Mouse (Mus musculus): ENCODE measurements at regions not wholly inside any gene's neighbourhood (a gene's known extent, or its start where the extent isn't known, plus 50 kb on each side); places are given as distances from the start of the nearest gene placed in this dataset.

- TF ChIP-seq USF1 (IDR thresholded peaks at IDR 0.05; ENCODE audit: low read depth), result no peak
- Histone ChIP-seq H3K79me2 (ENCODE audit: control insufficient read depth, insufficient read depth) (no peaks in the 10 kb centered on the region), H3ac (ENCODE audit: control insufficient read depth, insufficient read length) (no peak overlapping the region), H3K27me3 (ENCODE audit: control insufficient read depth, insufficient read depth, insufficient read length) (no peaks in the 10 kb centered on the region), H3K36me3 (ENCODE audit: control insufficient read depth, insufficient read depth) (no peaks in the 10 kb centered on the region), H3K4me3 (no peak overlapping the region), H3K4me2 (ENCODE audit: low read depth) (no peak overlapping the region)
These were observed 271.3 kb upstream of the Sel1l start for GRCm38 (mm10) chr12:92120164-92120815.

GRCm38 (mm10) chr12:92109615-92110014 is 260.7 kb upstream of the Sel1l start:
- Histone ChIP-seq H3K4me3 (no peak overlapping the region), H3K4me2 (ENCODE audit: low read depth) (no peak overlapping the region), H3K36me3 (ENCODE audit: control insufficient read depth, insufficient read depth) (no peaks in the 10 kb centered on the region), H3K79me2 (ENCODE audit: control insufficient read depth, insufficient read depth) (no peaks in the 10 kb centered on the region), H3K27me3 (ENCODE audit: control insufficient read depth, insufficient read depth, insufficient read length) (no peaks in the 10 kb centered on the region), H3ac (ENCODE audit: control insufficient read depth, insufficient read length) (no peak overlapping the region)
- TF ChIP-seq TCF3 (IDR thresholded peaks at IDR 0.05; ENCODE audit: insufficient read length, low read depth) (no peak), CEBPB (IDR thresholded peaks at IDR 0.05; ENCODE audit: insufficient read depth, poor library complexity, severe bottlenecking) (no peak), TCF12 (IDR thresholded peaks at IDR 0.05; ENCODE audit: insufficient read depth, poor library complexity, severe bottlenecking) (no peak), MYOG (IDR thresholded peaks at IDR 0.05; ENCODE audit: control insufficient read depth in 1 of 3, insufficient read depth in 1 of 3, insufficient read length in 2 of 3, low read depth in 2 of 3) (no peak), MYOD1 (IDR thresholded peaks at IDR 0.05; ENCODE audit: control insufficient read depth in 1 of 3, insufficient read length in 2 of 3, low read depth in 2 of 3) (no peak), E2F4 (IDR thresholded peaks at IDR 0.05; ENCODE audit: insufficient read depth) (no peak), SRF (IDR thresholded peaks at IDR 0.05; ENCODE audit: control insufficient read depth, insufficient read length, low read depth) (no peak), POLR2A (IDR thresholded peaks at IDR 0.05; ENCODE audit: insufficient read length, low read depth) (no peak), REST (IDR thresholded peaks at IDR 0.05; ENCODE audit: insufficient read depth, insufficient read length) (no peak), POLR2AphosphoS2 (IDR thresholded peaks at IDR 0.05; ENCODE audit: insufficient read length, low read depth) (no peak), MAX (IDR thresholded peaks at IDR 0.05; ENCODE audit: low read depth) (no peak), USF1 (IDR thresholded peaks at IDR 0.05; ENCODE audit: low read depth) (no peak)

- Histone ChIP-seq H3K27me3 (ENCODE audit: control insufficient read depth, insufficient read depth, insufficient read length) (no peaks in the 10 kb centered on the region), H3K4me3 (no peak overlapping the region), H3K79me2 (ENCODE audit: control insufficient read depth, insufficient read depth) (no peaks in the 10 kb centered on the region), H3K36me3 (ENCODE audit: control insufficient read depth, insufficient read depth) (no peaks in the 10 kb centered on the region), H3K4me2 (ENCODE audit: low read depth) (no peak overlapping the region), H3ac (ENCODE audit: control insufficient read depth, insufficient read length) (no peak overlapping the region)
- TF ChIP-seq TCF12 (IDR thresholded peaks at IDR 0.05; ENCODE audit: insufficient read depth, poor library complexity, severe bottlenecking), result no peak
- no peak for TF ChIP-seq SRF (IDR thresholded peaks at IDR 0.05; ENCODE audit: control insufficient read depth, insufficient read length, low read depth)
- no peak for TF ChIP-seq MYOD1 (IDR thresholded peaks at IDR 0.05; ENCODE audit: control insufficient read depth in 1 of 3, insufficient read length in 2 of 3, low read depth in 2 of 3)
- no peak for TF ChIP-seq POLR2A (IDR thresholded peaks at IDR 0.05; ENCODE audit: insufficient read length, low read depth)
- no peak for TF ChIP-seq POLR2AphosphoS2 (IDR thresholded peaks at IDR 0.05; ENCODE audit: insufficient read length, low read depth)
- TF ChIP-seq TCF3 (IDR thresholded peaks at IDR 0.05; ENCODE audit: insufficient read length, low read depth), result no peak
- TF ChIP-seq CEBPB (IDR thresholded peaks at IDR 0.05; ENCODE audit: insufficient read depth, poor library complexity, severe bottlenecking), result no peak
- no peak for TF ChIP-seq MYOG (IDR thresholded peaks at IDR 0.05; ENCODE audit: control insufficient read depth in 1 of 3, insufficient read depth in 1 of 3, insufficient read length in 2 of 3, low read depth in 2 of 3)
These were observed 251.1 kb upstream of the Sel1l start for GRCm38 (mm10) chr12:92100080-92100479.

GRCm38 (mm10) chr12:92092794-92093365 is 243.9 kb upstream of the Sel1l start:
- no peaks in the 10 kb centered on the region for H3K27me3 ChIP-seq (ENCODE audit: control insufficient read depth, insufficient read depth, insufficient read length)
- no peaks in the 10 kb centered on the region for H3K36me3 ChIP-seq (ENCODE audit: control insufficient read depth, insufficient read depth)
- TF ChIP-seq E2F4 (IDR thresholded peaks at IDR 0.05; ENCODE audit: insufficient read depth) (no peak), POLR2AphosphoS2 (IDR thresholded peaks at IDR 0.05; ENCODE audit: insufficient read length, low read depth) (no peak), MYOG (IDR thresholded peaks at IDR 0.05; ENCODE audit: control insufficient read depth in 1 of 3, insufficient read depth in 1 of 3, insufficient read length in 2 of 3, low read depth in 2 of 3) (no peak), TCF12 (IDR thresholded peaks at IDR 0.05; ENCODE audit: insufficient read depth, poor library complexity, severe bottlenecking) (no peak), TCF3 (IDR thresholded peaks at IDR 0.05; ENCODE audit: insufficient read length, low read depth) (no peak), CEBPB (IDR thresholded peaks at IDR 0.05; ENCODE audit: insufficient read depth, poor library complexity, severe bottlenecking) (no peak), SRF (IDR thresholded peaks at IDR 0.05; ENCODE audit: control insufficient read depth, insufficient read length, low read depth) (no peak), REST (IDR thresholded peaks at IDR 0.05; ENCODE audit: insufficient read depth, insufficient read length) (no peak), POLR2A (IDR thresholded peaks at IDR 0.05; ENCODE audit: insufficient read length, low read depth) (no peak), MYOD1 (IDR thresholded peaks at IDR 0.05; ENCODE audit: control insufficient read depth in 1 of 3, insufficient read length in 2 of 3, low read depth in 2 of 3) (no peak), MAX (IDR thresholded peaks at IDR 0.05; ENCODE audit: low read depth) (no peak), USF1 (IDR thresholded peaks at IDR 0.05; ENCODE audit: low read depth) (no peak)
- no peak overlapping the region for H3K4me2 ChIP-seq (ENCODE audit: low read depth)
- no peaks in the 10 kb centered on the region for H3K79me2 ChIP-seq (ENCODE audit: control insufficient read depth, insufficient read depth)
- H3K4me3 ChIP-seq, result no peak overlapping the region
- H3ac ChIP-seq (ENCODE audit: control insufficient read depth, insufficient read length), result no peak overlapping the region

- TF ChIP-seq MYOG (IDR thresholded peaks at IDR 0.05; ENCODE audit: control insufficient read depth in 1 of 3, insufficient read depth in 1 of 3, insufficient read length in 2 of 3, low read depth in 2 of 3) (no peak), CEBPB (IDR thresholded peaks at IDR 0.05; ENCODE audit: insufficient read depth, poor library complexity, severe bottlenecking) (no peak), SRF (IDR thresholded peaks at IDR 0.05; ENCODE audit: control insufficient read depth, insufficient read length, low read depth) (no peak), POLR2AphosphoS2 (IDR thresholded peaks at IDR 0.05; ENCODE audit: insufficient read length, low read depth) (no peak), E2F4 (IDR thresholded peaks at IDR 0.05; ENCODE audit: insufficient read depth) (no peak), REST (IDR thresholded peaks at IDR 0.05; ENCODE audit: insufficient read depth, insufficient read length) (no peak), MYOD1 (IDR thresholded peaks at IDR 0.05; ENCODE audit: control insufficient read depth in 1 of 3, insufficient read length in 2 of 3, low read depth in 2 of 3) (no peak), MAX (IDR thresholded peaks at IDR 0.05; ENCODE audit: low read depth) (no peak), TCF12 (IDR thresholded peaks at IDR 0.05; ENCODE audit: insufficient read depth, poor library complexity, severe bottlenecking) (no peak), POLR2A (IDR thresholded peaks at IDR 0.05; ENCODE audit: insufficient read length, low read depth) (no peak), USF1 (IDR thresholded peaks at IDR 0.05; ENCODE audit: low read depth) (no peak), TCF3 (IDR thresholded peaks at IDR 0.05; ENCODE audit: insufficient read length, low read depth) (no peak)
- no peak overlapping the region for H3K4me3 ChIP-seq
- H3K79me2 ChIP-seq (ENCODE audit: control insufficient read depth, insufficient read depth), result no peaks in the 10 kb centered on the region
- H3K36me3 ChIP-seq (ENCODE audit: control insufficient read depth, insufficient read depth), result no peaks in the 10 kb centered on the region
- no peak overlapping the region for H3K4me2 ChIP-seq (ENCODE audit: low read depth)
- H3K27me3 ChIP-seq (ENCODE audit: control insufficient read depth, insufficient read depth, insufficient read length), result no peaks in the 10 kb centered on the region
- no peak overlapping the region for H3ac ChIP-seq (ENCODE audit: control insufficient read depth, insufficient read length)
These were observed 224.3 kb upstream of the Sel1l start for GRCm38 (mm10) chr12:92073209-92073608.
